ENCODE assay signal across 8 mouse cellular contexts in genomic region chr11:19015731-19016461, GRCm38 (mm10). TPM values are rescaled to one million over a fixed set of nuclear protein-coding genes. Genes with fewer than 3 reads are reported as not detected.
A peak's percentile ranks its signal among the peaks of the same experiment; 100 is the strongest.
DNase-seq lines count a peak whose midpoint lies in the region; ATAC-seq and TF ChIP-seq lines count a peak whose summit lies in the region.

No protein-coding gene starts in this region.

- H3K27ac ChIP-seq in heart, adult 2 months = peak overlapping the region; percentile 97
- H3K27ac ChIP-seq in bone marrow, adult 2 months (ENCODE audit: control insufficient read depth, insufficient read depth, low read depth, low read length, poor library complexity) = no peak overlapping the region
- peak overlapping the region; percentile 100 for H3K27ac ChIP-seq in heart, embryonic 10.5 days
- H3K27ac ChIP-seq in limb, embryonic 10.5 days = peak overlapping the region; percentile 98
- peak overlapping the region; percentile 90 for H3K27ac ChIP-seq in neural tube, embryonic 12.5 days

- no peak for ATAC-seq in neural tube, embryonic 12.5 days (ENCODE audit: low FRiP score, low read depth)

- intact Hi-C loops in heart, adult 2 months (cut with DNase I) = loop anchor here (5.0 kb wide), 1 partner anchor 864 kb away; no protein-coding TSS in a partner anchor

- no peak for TF ChIP-seq POLR2A in heart, adult 2 months (IDR thresholded peaks at IDR 0.05; ENCODE audit: insufficient read depth, low read depth, low read length)
- TF ChIP-seq POLR2A in bone marrow, adult 2 months (IDR thresholded peaks at IDR 0.05; ENCODE audit: borderline replicate concordance, control insufficient read depth, low read depth, low read length) = no peak

- H3K27me3 ChIP-seq in heart, adult 2 months (ENCODE audit: control insufficient read depth, insufficient read depth, low read length) = no peaks in the 10 kb centered on the region
- H3K27me3 ChIP-seq in heart, embryonic 10.5 days (ENCODE audit: insufficient read depth, poor library complexity, severe bottlenecking) = no peaks in the 10 kb centered on the region
- peaks cover 37% of the 10 kb centered on the region; the same call in 1 of the 2 replicates for H3K27me3 ChIP-seq in limb, embryonic 10.5 days (ENCODE audit: low read depth, poor library complexity, severe bottlenecking)
- no peaks in the 10 kb centered on the region for H3K27me3 ChIP-seq in neural tube, embryonic 12.5 days (replicated peaks)

- no peaks in the 10 kb centered on the region for H3K4me1 ChIP-seq in heart, adult 2 months (ENCODE audit: control insufficient read depth, insufficient read depth, low read length)
- no peaks in the 10 kb centered on the region for H3K4me1 ChIP-seq in bone marrow, adult 2 months (ENCODE audit: control insufficient read depth, insufficient read depth, low read length)
- H3K4me1 ChIP-seq in heart, embryonic 10.5 days = peaks cover 21% of the 10 kb centered on the region
- peaks cover 54% of the 10 kb centered on the region for H3K4me1 ChIP-seq in limb, embryonic 10.5 days
- H3K4me1 ChIP-seq in neural tube, embryonic 12.5 days = peaks cover 31% of the 10 kb centered on the region

- peak; percentile 52 to 65 for DNase-seq in heart, adult 2 months
- no peak for DNase-seq in heart, adult 8-10 months (ENCODE audit: low spot score)
- peak; percentile 79 for DNase-seq in heart, embryonic 10.5 days (ENCODE audit: low spot score)
- peak; percentile 69 for DNase-seq in limb, embryonic 10.5 days (ENCODE audit: low spot score)
- DNase-seq in layer of hippocampus, adult 9-11 months = no peak
- DNase-seq in thymus, postnatal 36 days = no peak

- H3K9ac ChIP-seq in heart, adult 2 months (ENCODE audit: low read depth, low read length) = peak overlapping the region; percentile 73
- peak overlapping the region; percentile 100 for H3K9ac ChIP-seq in neural tube, embryonic 12.5 days

- H3K9me3 ChIP-seq in heart, embryonic 10.5 days = no peaks in the 10 kb centered on the region
- H3K9me3 ChIP-seq in limb, embryonic 10.5 days (replicated peaks) = no peaks in the 10 kb centered on the region
- no peaks in the 10 kb centered on the region for H3K9me3 ChIP-seq in neural tube, embryonic 12.5 days

- peak overlapping the region; percentile 92 for H3K4me2 ChIP-seq in neural tube, embryonic 12.5 days (replicated peaks)

- peaks cover 11% of the 10 kb centered on the region for H3K36me3 ChIP-seq in heart, adult 2 months (ENCODE audit: control insufficient read depth, insufficient read depth, low read length)
- H3K36me3 ChIP-seq in heart, embryonic 10.5 days = peaks cover 39% of the 10 kb centered on the region
- peaks cover 31% of the 10 kb centered on the region for H3K36me3 ChIP-seq in limb, embryonic 10.5 days
- H3K36me3 ChIP-seq in neural tube, embryonic 12.5 days = peaks cover 17% of the 10 kb centered on the region; the same call in 1 of the 2 replicates

- no peak for TF ChIP-seq EP300 in heart, adult 2 months (IDR thresholded peaks at IDR 0.05; ENCODE audit: insufficient read depth, low read depth, low read length)

- H3K79me2 ChIP-seq in heart, adult 2 months (replicated peaks; ENCODE audit: control insufficient read depth, insufficient read depth, low read length) = no peaks in the 10 kb centered on the region

- TF ChIP-seq CTCF in heart, adult 2 months (IDR thresholded peaks at IDR 0.05) = no peak
- TF ChIP-seq CTCF in bone marrow, adult 2 months (IDR thresholded peaks at IDR 0.05; ENCODE audit: control insufficient read depth, insufficient read depth, low read length) = no peak

- 12% methylated on average over 37 of the region's 37 CpGs for WGBS in heart, adult 2 months
- WGBS in bone marrow, adult 2 months = 2% methylated on average over 37 of the region's 37 CpGs
- 0% methylated on average over 37 of the region's 37 CpGs for WGBS in heart, embryonic 10.5 days
- under 1% methylated on average over 37 of the region's 37 CpGs for WGBS in limb, embryonic 10.5 days
- under 1% methylated on average over 37 of the region's 37 CpGs for WGBS in neural tube, embryonic 12.5 days

- H3K4me3 ChIP-seq in heart, adult 2 months = peak overlapping the region; percentile 81
- H3K4me3 ChIP-seq in bone marrow, adult 2 months (replicated peaks; ENCODE audit: control insufficient read depth, low read depth, low read length) = peak overlapping the region; percentile 4
- peak overlapping the region; percentile 79 for H3K4me3 ChIP-seq in heart, embryonic 10.5 days
- H3K4me3 ChIP-seq in limb, embryonic 10.5 days = peak overlapping the region; percentile 72
- peak overlapping the region; percentile 77 for H3K4me3 ChIP-seq in neural tube, embryonic 12.5 days

RNA-seq across cellular contexts. Expression of gene Meis1, which starts 2.9 kb away (rescaled TPM):
- 10 to 100 TPM; 29.0 to 31.4 TPM for total RNA-seq in heart, adult 2 months (2021)
- polyA plus RNA-seq in heart, adult 2 months (2012; rRNA removed) = 18.2 and 22.6 TPM in 2 replicates
- total RNA-seq in heart, adult 8-10 months (2022) = 10 to 100 TPM; 27.9 to 32.8 (median 30.9) TPM
- 5.5 and 7.8 TPM in 2 replicates for polyA plus RNA-seq in bone marrow, adult 2 months (2011; ENCODE audit: insufficient read depth, insufficient read length, low replicate concordance, missing spikeins)
- polyA plus RNA-seq in heart, embryonic 10.5 days (2016; fragmentation: Nextera tagmentation; extraction: Ambion mirVana) = 111 and 139 TPM in 2 replicates
- 109 and 119 TPM in 2 replicates for polyA plus RNA-seq in limb, embryonic 10.5 days (2016; fragmentation: Nextera tagmentation; extraction: Ambion mirVana)
- polyA plus RNA-seq in neural tube, embryonic 12.5 days (2016; fragmentation: Nextera tagmentation; extraction: Ambion mirVana) = 188 and 191 TPM in 2 replicates

Comparison
In these comparisons a context has a peak if more than half of its experiments do, and no peak if none do; other contexts are left out.
1. DNase-seq: peak in heart, adult 2 months (2 of 2), heart, embryonic 10.5 days (single experiment) and limb, embryonic 10.5 days (single experiment); none in heart, adult 8-10 months (single experiment), layer of hippocampus, adult 9-11 months (single experiment) and thymus, postnatal 36 days (0 of 2).
2. H3K4me3 ChIP-seq: peak in every context shown above with its lines; median percentile 81 in heart, adult 2 months; 79 in heart, embryonic 10.5 days; 77 in neural tube, embryonic 12.5 days; 72 in limb, embryonic 10.5 days; 4 in bone marrow, adult 2 months.